Mouse (Mus musculus): ENCODE data around the gene Rab3d.

GRCm38 (mm10) chr9:21923490-21924098 lies 5.6 kb upstream of the Rab3d start:
- TF ChIP-seq HCFC1 (IDR thresholded peaks at IDR 0.05; ENCODE audit: borderline replicate concordance, insufficient read depth, low read length) (no peak), MAFK (IDR thresholded peaks at IDR 0.05; ENCODE audit: insufficient read depth, low read depth, low read length) (no peak)

Data from ES-E14 (cell line).